Mouse (Mus musculus) heart, adult 2 months (tissue): ENCODE measurements around the gene Fbxw7. TPM values are rescaled to one million over a fixed set of nuclear protein-coding genes. Genes with fewer than 3 reads are reported as not detected.

ENCODE experiments used
- DNase-seq, 2 experiments: peaks; one replicate each; pipeline ENCODE4 v3.0.0; 2021
- H3K27ac ChIP-seq: fragments of 200-600 bp; 2 replicates; pipeline ENCODE4 v1.8.1; 2022
- H3K27me3 ChIP-seq: fragments of 200-500 bp; 2 replicates; pipeline ENCODE4 v1.6.1; 2012; ENCODE audit warnings: mild to moderate bottlenecking, low read length, inconsistent platforms, mixed read lengths; ENCODE audit not compliant: control insufficient read depth, insufficient read depth
- H3K36me3 ChIP-seq: fragments of 200-500 bp; 2 replicates; pipeline ENCODE4 v1.6.1; 2012; ENCODE audit warnings: low read length, inconsistent platforms; ENCODE audit not compliant: control insufficient read depth, insufficient read depth
- H3K4me1 ChIP-seq: fragments of 200-500 bp; 2 replicates; pipeline ENCODE4 v1.6.1; 2011; ENCODE audit warnings: low read length; ENCODE audit not compliant: control insufficient read depth, insufficient read depth
- H3K4me3 ChIP-seq: fragments of 200-600 bp; 2 replicates; pipeline ENCODE4 v1.8.1; 2022
- H3K79me2 ChIP-seq: fragments of 200-500 bp; replicated peaks from 2 replicates; pipeline ENCODE4 v1.6.1; 2012; ENCODE audit warnings: mild to moderate bottlenecking, inconsistent platforms, low read length, moderate library complexity, mixed read lengths; ENCODE audit not compliant: control insufficient read depth, insufficient read depth
- H3K9ac ChIP-seq: fragments of 200-500 bp; 2 replicates; pipeline ENCODE4 v1.6.1; 2012; ENCODE audit warnings: low read depth, mild to moderate bottlenecking, control low read depth, inconsistent platforms, low read length, mixed read lengths
- CTCF ChIP-seq: fragments of 200-600 bp; IDR thresholded peaks from 2 replicates; pipeline ENCODE4 v1.8.1; 2022; ENCODE audit warnings: antibody characterized with exemption, mild to moderate bottlenecking, moderate library complexity
- EP300 ChIP-seq: fragments of 200-500 bp; IDR thresholded peaks from 2 replicates; pipeline ENCODE4 v1.6.1; 2011; ENCODE audit warnings: low read depth, low read length, control low read depth; ENCODE audit not compliant: insufficient read depth
- POLR2A ChIP-seq: fragments of 200-500 bp; IDR thresholded peaks from 2 replicates; pipeline ENCODE4 v1.6.1; 2011; ENCODE audit warnings: mild to moderate bottlenecking, low read depth, low read length, control low read depth; ENCODE audit not compliant: insufficient read depth
- WGBS: fragments of 180-500 bp; shearing (Covaris S2); methylation state at CpG from one replicate; pipeline ENCODE4 v1.1.7; 2018; 5-methylcytosine and 5-hydroxymethylcytosine counted together
- intact Hi-C: fragments of 180-260 bp; cut with DNase I; formaldehyde crosslinking; loops from one replicate; pipeline ENCODE4 v1.15.1; 2025
- polyA plus RNA-seq: library from polyadenylated mRNA; depleted of rRNA; stranded (reverse); fragments of >200 nt; gene quantifications from 2 replicates; pipeline ENCODE4 v1.2.3, GENCODE M21; 2012
- total RNA-seq, 2 experiments: library from RNA; stranded (reverse); gene quantifications; 2 replicates each; pipeline ENCODE4 v1.2.3; 2021

Fbxw7 gene
- total and polyA plus RNA-seq, 3 experiments = 14.3 to 44.9 (median 42.8) TPM

DNA sequence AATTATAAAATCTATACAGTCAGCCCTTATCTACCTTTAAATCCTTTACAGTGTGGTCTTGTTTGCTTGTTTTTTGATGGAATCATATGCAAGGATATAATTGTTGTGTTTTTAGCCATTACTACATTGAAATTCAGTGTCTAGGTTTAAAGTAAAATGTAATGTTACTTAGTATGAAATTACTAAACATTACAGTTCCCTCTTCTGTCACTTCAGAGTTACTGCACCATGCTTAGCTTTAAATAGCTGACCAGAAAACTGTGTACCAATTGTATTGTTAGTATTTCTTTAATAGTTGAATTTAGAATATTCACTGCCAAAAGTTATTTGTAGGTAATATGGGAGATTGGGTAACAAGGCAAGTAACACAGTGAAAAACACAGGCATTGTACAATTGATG, 55.1 kb downstream of the Fbxw7 start:
- no peak for DNase-seq
- no peaks in the 10 kb centered on the region for H3K79me2 ChIP-seq
- H3K36me3 ChIP-seq = peaks cover 10% of the 10 kb centered on the region; the same call in 1 of the 2 replicates
- H3K27me3 ChIP-seq = no peaks in the 10 kb centered on the region
- no peak overlapping the region for H3K27ac ChIP-seq
- intact Hi-C loops = no loop called here
- TF ChIP-seq CTCF = peak; percentile 71
- no peak for TF ChIP-seq POLR2A
- no peak overlapping the region for H3K9ac ChIP-seq
- peaks cover 6% of the 10 kb centered on the region for H3K4me1 ChIP-seq
- no peak overlapping the region for H3K4me3 ChIP-seq

GRCm38 (mm10) chr3:84875306-84875705, 60.2 kb downstream of the Fbxw7 start:
- Histone ChIP-seq H3K27me3 (no peaks in the 10 kb centered on the region), H3K4me1 (no peaks in the 10 kb centered on the region), H3K27ac (no peak overlapping the region), H3K9ac (no peak overlapping the region), H3K36me3 (no peaks in the 10 kb centered on the region), H3K79me2 (no peaks in the 10 kb centered on the region), H3K4me3 (no peak overlapping the region)
- TF ChIP-seq CTCF (no peak), POLR2A (no peak), EP300 (no peak)
- intact Hi-C loops = no loop called here
- 75% methylated on average over 9 of the region's 9 CpGs for WGBS
- no peak for DNase-seq

GRCm38 (mm10) chr3:84876211-84876610, 61.1 kb downstream of the Fbxw7 start:
- Histone ChIP-seq H3K27me3 (no peaks in the 10 kb centered on the region), H3K9ac (no peak overlapping the region), H3K36me3 (no peaks in the 10 kb centered on the region), H3K4me1 (no peaks in the 10 kb centered on the region), H3K27ac (no peak overlapping the region), H3K4me3 (no peak overlapping the region), H3K79me2 (no peaks in the 10 kb centered on the region)
- WGBS = 89% methylated on average over 4 of the region's 4 CpGs
- intact Hi-C loops = no loop called here
- TF ChIP-seq EP300 (no peak), CTCF (no peak), POLR2A (no peak)
- no peak for DNase-seq

- Histone ChIP-seq H3K79me2 (no peaks in the 10 kb centered on the region), H3K27ac (no peak overlapping the region), H3K4me1 (0 out of 2 replicates have a peak, but pooled peaks cover 2% of the 10 kb centered on the region), H3K4me3 (no peak overlapping the region), H3K9ac (no peak overlapping the region), H3K27me3 (no peaks in the 10 kb centered on the region), H3K36me3 (no peaks in the 10 kb centered on the region)
- 39% methylated on average over 11 of the region's 11 CpGs for WGBS
- intact Hi-C loops = no loop called here
- peak; percentile 32 to 60 for DNase-seq
- TF ChIP-seq EP300 (0 out of 2 replicates have a peak, but pooled peaks have one; percentile 24), POLR2A (no peak)
Observed at GRCm38 (mm10) chr3:84883817-84884483, 68.9 kb downstream of the Fbxw7 start.

DNA sequence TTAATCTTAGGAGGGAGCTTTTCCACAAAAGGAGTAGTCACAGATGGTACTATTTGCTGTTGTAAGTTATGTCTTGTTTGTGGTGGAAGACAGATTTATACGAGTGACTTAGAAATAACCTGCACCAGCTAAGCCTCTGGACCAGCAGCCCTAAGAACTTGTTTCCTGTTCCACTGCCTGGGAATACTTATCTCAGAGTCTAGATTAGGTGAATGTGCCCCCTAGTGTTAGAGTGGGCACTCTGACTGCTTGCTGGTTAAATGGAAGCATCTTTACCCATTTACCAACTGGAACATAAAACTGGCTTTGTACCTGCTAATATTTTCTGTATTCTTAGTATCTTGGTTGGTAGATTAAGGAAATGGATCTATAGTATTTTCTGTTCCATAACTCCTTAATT, 74.6 kb downstream of the Fbxw7 start:
- Histone ChIP-seq H3K27me3 (no peaks in the 10 kb centered on the region), H3K79me2 (no peaks in the 10 kb centered on the region; the same call in 1 of the 2 replicates), H3K4me1 (no peaks in the 10 kb centered on the region; the same call in 1 of the 2 replicates), H3K27ac (no peak overlapping the region), H3K4me3 (no peak overlapping the region), H3K36me3 (no peaks in the 10 kb centered on the region), H3K9ac (no peak overlapping the region)
- no peak for DNase-seq
- 51% methylated on average over 1 of the region's 1 CpGs for WGBS
- TF ChIP-seq CTCF (peak; percentile 80), EP300 (no peak), POLR2A (no peak)
- intact Hi-C loops = loop anchor here (2.0 to 5.0 kb wide), 3 partner anchors 77 to 277 kb away; no protein-coding TSS in a partner anchor

DNA sequence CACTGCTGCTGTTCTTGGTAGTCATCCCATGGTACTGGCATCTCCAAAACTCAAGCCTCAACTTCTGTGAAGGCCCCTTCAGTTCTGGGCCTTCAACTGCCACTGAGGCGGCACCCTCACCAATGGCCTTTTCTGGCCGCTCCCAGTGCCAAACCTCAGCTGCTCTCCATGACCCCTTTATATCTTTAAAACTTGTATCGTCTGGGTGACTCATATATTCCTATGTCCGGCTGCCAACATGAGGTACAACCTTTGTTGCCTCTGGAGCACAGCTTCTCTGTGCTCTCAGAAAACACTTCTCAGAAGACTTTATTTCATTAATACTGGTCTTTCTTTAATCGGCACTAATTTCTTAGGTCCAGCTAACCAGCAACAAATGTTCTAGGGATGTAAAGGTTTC, 75.9 kb downstream of the Fbxw7 start:
- intact Hi-C loops = loop anchor here (5.0 kb wide), 1 partner anchor 279 kb away; no protein-coding TSS in a partner anchor
- DNase-seq = peak in 1 of 2 experiments; percentile 17
- H3K27ac ChIP-seq = no peak overlapping the region

More for the DNA sequence above, 75.9 kb downstream of the Fbxw7 start:
- 72% methylated on average over 5 of the region's 5 CpGs for WGBS
- Histone ChIP-seq H3K4me3 (no peak overlapping the region), H3K79me2 (no peaks in the 10 kb centered on the region; the same call in 1 of the 2 replicates), H3K4me1 (no peaks in the 10 kb centered on the region; the same call in 1 of the 2 replicates), H3K27me3 (no peaks in the 10 kb centered on the region), H3K36me3 (no peaks in the 10 kb centered on the region), H3K9ac (no peak overlapping the region)
- TF ChIP-seq CTCF (no peak), EP300 (no peak), POLR2A (no peak)
